8 mouse cellular contexts compared by ENCODE assay signal in genomic region chr2:14603784-14604781, GRCm38 (mm10). TPM values are rescaled to one million over a fixed set of nuclear protein-coding genes. Genes with fewer than 3 reads are reported as not detected.
DNase-seq lines count a peak whose midpoint lies in the region; ATAC-seq and TF ChIP-seq lines count a peak whose summit lies in the region.

No protein-coding gene starts in this region.

- peaks cover 15% of the 10 kb centered on the region for H3K4me1 ChIP-seq in forebrain, embryonic 15.5 days
- H3K4me1 ChIP-seq in lung, adult 2 months (ENCODE audit: control insufficient read depth, insufficient read depth, low read length) = peaks cover 3% of the 10 kb centered on the region; the same call in 1 of the 2 replicates
- H3K4me1 ChIP-seq in olfactory bulb, adult 2 months (ENCODE audit: control insufficient read depth, insufficient read depth, low read length) = peaks cover 3% of the 10 kb centered on the region; the same call in 1 of the 2 replicates

- peak overlapping the region; percentile 51 for H3K4me3 ChIP-seq in forebrain, embryonic 15.5 days
- peak overlapping the region; percentile 85 for H3K4me3 ChIP-seq in layer of hippocampus, adult 2 months
- H3K4me3 ChIP-seq in lung, adult 2 months (replicated peaks; ENCODE audit: extremely low read depth, low read depth, low read length) = peak overlapping the region; percentile 77
- peak overlapping the region; percentile 54 for H3K4me3 ChIP-seq in olfactory bulb, adult 2 months (ENCODE audit: insufficient read depth, low read depth, low read length)

- DNase-seq in B cell, adult 2 months = peak; percentile 41 to 56
- peak; percentile 39 for DNase-seq in brain, embryonic 18.5 days (ENCODE audit: low read depth, low spot score)
- peak; percentile 39 for DNase-seq in heart, postnatal 25 days (ENCODE audit: low spot score)
- peak; percentile 74 to 75 for DNase-seq in layer of hippocampus, adult 2 months (ENCODE audit: low spot score in 2 of 2)
- peak; percentile 42 for DNase-seq in lung, adult 2 months
- peak; percentile 10 to 46 for DNase-seq in thymus, postnatal 10 days (ENCODE audit: low spot score in 2 of 2)

- no peaks in the 10 kb centered on the region for H3K27me3 ChIP-seq in forebrain, embryonic 15.5 days

- H3K36me3 ChIP-seq in forebrain, embryonic 15.5 days = no peaks in the 10 kb centered on the region

- TF ChIP-seq POLR2A in lung, adult 2 months (IDR thresholded peaks at IDR 0.05; ENCODE audit: borderline replicate concordance, extremely low read depth, low read depth, low read length) = no peak
- TF ChIP-seq POLR2A in olfactory bulb, adult 2 months (IDR thresholded peaks at IDR 0.05; ENCODE audit: insufficient read depth, low read depth, low read length) = no peak

- peak overlapping the region; percentile 66 for H3K27ac ChIP-seq in forebrain, embryonic 15.5 days (replicated peaks)
- peak overlapping the region; percentile 96 for H3K27ac ChIP-seq in layer of hippocampus, adult 2 months
- H3K27ac ChIP-seq in olfactory bulb, adult 2 months (ENCODE audit: insufficient read depth, low read depth, low read length) = no peak overlapping the region

- peak overlapping the region; percentile 57 for H3K9ac ChIP-seq in forebrain, embryonic 15.5 days (replicated peaks)

- peak; percentile 94 for ATAC-seq in forebrain, embryonic 15.5 days (replicated peaks)

- under 1% methylated on average over 77 of the region's 83 CpGs for WGBS in forebrain, embryonic 15.5 days
- WGBS in lung, adult 2 months = under 1% methylated on average over 77 of the region's 83 CpGs
- WGBS in olfactory bulb, adult 2 months = under 1% methylated on average over 82 of the region's 83 CpGs

- no peaks in the 10 kb centered on the region for H3K9me3 ChIP-seq in forebrain, embryonic 15.5 days

- H3K4me2 ChIP-seq in forebrain, embryonic 15.5 days (replicated peaks) = peak overlapping the region; percentile 97

- intact Hi-C loops in heart, postnatal 25 days (cut with DNase I) = loop anchor here (2.0 to 10.0 kb wide), 2 partner anchors 73 to 109 kb away; no protein-coding TSS in a partner anchor

- peak; percentile 58 for TF ChIP-seq CTCF in layer of hippocampus, adult 2 months (conservative IDR thresholded peaks at IDR 0.05)
- no peak for TF ChIP-seq CTCF in lung, adult 2 months (IDR thresholded peaks at IDR 0.05; ENCODE audit: insufficient read depth, low read length)
- no peak for TF ChIP-seq CTCF in olfactory bulb, adult 2 months (IDR thresholded peaks at IDR 0.05; ENCODE audit: insufficient read depth, low read depth, low read length)

RNA-seq across cellular contexts. Expression of gene Cacnb2, which starts 1.2 kb away (rescaled TPM):
- polyA plus RNA-seq in forebrain, embryonic 15.5 days (2015; fragmentation: Nextera tagmentation; extraction: Ambion mirVana) = 3.3 and 3.4 TPM in 2 replicates
- total RNA-seq in heart, postnatal 25 days (2021) = 10 to 100 TPM; 55.1 to 80.7 TPM
- 10 to 100 TPM; 90.1 to 98.7 TPM for total RNA-seq in layer of hippocampus, adult 2 months (2021)
- 3.5 and 6.3 TPM in 2 replicates for polyA plus RNA-seq in lung, adult 2 months (2012; rRNA removed)
- not detected in 2 replicates for polyA plus RNA-seq in olfactory bulb, adult 2 months (2012; ENCODE audit: insufficient read depth, insufficient read length, low replicate concordance, missing spikeins)
